Mouse (Mus musculus): ENCODE measurements around the gene D430019H16Rik.

DNA sequence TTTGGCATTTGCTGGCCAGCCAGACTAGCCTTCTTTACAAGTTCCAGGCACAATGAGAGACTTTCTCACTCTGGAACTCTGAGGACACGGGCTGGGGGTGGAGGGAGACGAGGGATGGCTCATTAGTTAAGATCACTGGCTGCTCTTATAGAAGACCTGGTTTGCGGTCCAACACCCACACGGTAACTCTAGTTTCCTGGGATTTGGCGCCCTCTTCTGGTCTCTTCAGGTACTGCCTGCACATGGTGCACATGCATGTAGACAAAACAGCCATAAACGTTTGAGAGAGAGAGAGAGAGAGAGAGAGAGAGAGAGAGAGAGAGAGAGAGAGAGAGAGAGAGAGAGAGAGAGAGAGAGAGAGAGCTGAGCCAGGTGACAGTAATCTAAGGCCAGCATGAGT, 51.1 kb downstream of the D430019H16Rik start:
- TF ChIP-seq GATA1 (IDR thresholded peaks at IDR 0.05; ENCODE audit: borderline replicate concordance, low read length) (no peak), FLI1 (IDR thresholded peaks at IDR 0.05; ENCODE audit: low read length) (no peak)
